Mouse (Mus musculus): ENCODE measurements around the gene Triap1. TPM values are rescaled to one million over a fixed set of nuclear protein-coding genes. Genes with fewer than 3 reads are reported as not detected.
A peak's percentile ranks its signal among the peaks of the same experiment; 100 is the strongest.

The Triap1 gene
- polyA plus RNA-seq, 1 experiment from 2014 or later: 54.5 TPM

DNA sequence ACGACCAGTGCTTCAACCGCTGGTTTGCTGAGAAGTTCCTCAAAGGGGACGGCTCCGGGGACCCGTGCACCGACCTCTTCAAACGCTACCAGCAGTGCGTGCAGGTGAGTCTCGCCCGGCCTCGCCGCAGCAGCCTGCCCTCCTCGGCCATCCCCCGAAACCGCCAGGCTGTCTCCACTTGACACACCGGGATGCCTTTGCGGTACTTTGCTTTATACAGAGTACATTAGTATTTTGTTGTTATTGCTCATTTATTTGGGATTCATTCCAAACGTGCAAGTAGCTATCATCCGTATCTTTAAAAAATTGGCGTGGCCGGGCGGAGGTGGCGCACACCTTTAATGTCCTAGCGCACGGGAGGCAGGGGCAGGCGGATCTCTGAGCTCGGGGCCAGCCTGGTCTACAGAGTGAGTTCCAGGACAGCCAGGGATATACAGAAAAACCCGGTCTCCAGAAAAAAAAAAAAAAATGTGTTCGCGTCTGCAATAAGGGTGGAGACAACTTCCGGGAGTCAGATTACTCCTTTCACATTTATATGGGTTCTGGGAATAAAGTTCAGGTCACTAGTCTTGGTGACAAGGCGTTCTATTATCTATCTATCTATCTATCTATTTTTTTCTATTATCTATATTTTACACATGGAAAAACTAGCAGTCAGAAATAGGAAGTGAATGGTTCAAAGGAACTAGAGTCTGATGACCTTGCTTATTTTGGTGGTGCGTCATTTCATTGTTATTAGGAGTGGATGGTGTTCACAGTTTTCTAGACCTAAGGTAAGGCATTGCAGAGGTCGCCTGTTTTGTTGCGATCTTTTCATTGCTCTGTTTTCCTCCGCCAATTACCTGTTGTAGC lies 515 bp downstream of the Triap1 start:
- H3K36me3 ChIP-seq (replicated peaks): peaks cover 53% of the 10 kb centered on the region
- no peaks in the 10 kb centered on the region for H3K9me3 ChIP-seq
- WGBS: 13% methylated on average over 36 of the region's 36 CpGs
- no peaks in the 10 kb centered on the region for H3K27me3 ChIP-seq
- peak overlapping the region; percentile 87 for H3K4me3 ChIP-seq (replicated peaks)
- H3K9ac ChIP-seq: peak overlapping the region; percentile 87
- peaks cover 24% of the 10 kb centered on the region for H3K4me1 ChIP-seq
- ATAC-seq (ENCODE audit: low FRiP score): peak; percentile 72; the same call in 1 of the 2 replicates
- H3K4me2 ChIP-seq: peak overlapping the region; percentile 73
- peak overlapping the region; percentile 80 for H3K27ac ChIP-seq

DNA sequence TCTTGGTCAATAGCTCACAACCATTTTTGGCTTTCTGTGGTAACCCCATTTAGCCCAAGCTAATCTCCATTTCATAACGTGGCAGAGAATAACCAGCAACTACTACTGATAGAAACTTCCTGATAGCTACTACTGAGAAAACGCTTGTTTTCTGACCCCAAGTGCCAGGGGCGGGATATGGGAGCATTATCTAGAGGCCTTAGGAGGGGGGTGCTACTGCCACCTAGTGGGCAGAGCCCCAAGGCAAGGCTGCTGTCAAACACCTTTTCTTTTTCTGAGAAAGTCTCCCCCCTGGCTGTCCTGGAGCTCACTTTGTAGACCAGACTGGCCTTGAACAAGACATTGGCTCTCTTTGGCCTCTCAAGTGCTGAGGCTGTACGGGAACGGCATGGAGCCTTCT lies 6.5 kb downstream of the Triap1 start:
- Histone ChIP-seq H3K27me3 (no peaks in the 10 kb centered on the region), H3K36me3 (replicated peaks) (peaks cover 40% of the 10 kb centered on the region), H3K9me3 (no peaks in the 10 kb centered on the region), H3K4me1 (peaks cover 22% of the 10 kb centered on the region), H3K27ac (no peak overlapping the region), H3K4me3 (replicated peaks) (peak overlapping the region; percentile 96), H3K9ac (0 out of 2 replicates have a peak overlapping the region, but pooled peaks have one; percentile 22), H3K4me2 (peak overlapping the region; percentile 97)
- peak; percentile 18; the same call in 1 of the 2 replicates for ATAC-seq (ENCODE audit: low FRiP score)
- WGBS: 4% methylated on average over 5 of the region's 5 CpGs

DNA sequence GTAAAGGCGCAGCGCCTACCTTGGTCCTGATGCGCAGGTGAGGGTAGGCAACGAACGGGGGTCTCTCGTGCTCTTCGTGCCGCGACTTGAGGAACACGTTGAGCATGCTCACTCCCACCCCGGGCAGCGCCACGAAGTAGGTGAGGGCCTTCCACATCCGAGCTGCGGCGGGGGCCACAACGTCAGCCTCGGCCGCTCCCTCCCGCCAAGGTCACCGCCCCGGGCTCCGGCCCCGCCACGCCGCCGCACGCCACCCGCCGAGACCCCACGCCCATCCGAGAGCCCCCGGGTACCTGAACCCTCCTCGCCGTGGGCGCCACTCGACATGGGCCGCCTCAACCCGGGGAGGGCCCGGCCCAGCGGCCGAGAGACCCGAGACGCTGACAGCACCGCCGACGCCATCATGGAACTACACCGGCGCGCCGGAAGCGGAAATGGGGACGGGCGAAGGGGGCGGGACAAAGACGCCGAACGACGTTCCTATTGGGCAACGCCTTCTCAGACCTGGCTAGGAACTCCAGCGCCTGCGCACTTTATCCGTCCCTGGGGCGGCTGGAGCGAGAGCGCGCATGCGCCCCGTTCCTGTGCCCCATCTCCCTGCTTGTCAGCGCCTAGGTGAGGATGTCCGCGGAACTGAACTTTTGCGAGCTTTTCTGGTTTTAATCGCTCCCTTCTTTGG lies 7.7 kb downstream of the Triap1 start, which contains the start of gene Cox6a1:
TSS of gene Cox6a1 (minus strand) at position 436 of the 679 bp plus-strand sequence.
- peak; percentile 94 for ATAC-seq (ENCODE audit: low FRiP score)

DNA sequence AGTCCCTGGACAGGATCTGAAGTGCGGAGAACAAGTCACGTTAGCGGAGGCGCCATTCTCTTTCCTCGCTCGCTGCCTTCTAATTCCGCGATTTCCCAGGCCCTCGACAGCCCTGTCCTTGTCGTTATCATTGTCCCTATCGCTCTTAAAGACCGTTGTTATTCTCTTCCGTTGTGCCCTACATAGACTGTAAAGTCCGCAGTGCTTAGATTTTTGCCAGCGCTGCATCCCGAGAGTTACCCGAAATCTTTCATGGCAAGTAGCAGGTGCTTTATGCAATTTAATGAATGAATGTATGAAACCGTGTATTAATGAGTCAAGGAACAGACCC lies 8.2 kb downstream of the Triap1 start:
- Histone ChIP-seq H3K36me3 (replicated peaks) (peaks cover 24% of the 10 kb centered on the region), H3K9ac (peak overlapping the region; percentile 92), H3K9me3 (no peaks in the 10 kb centered on the region), H3K4me1 (peaks cover 19% of the 10 kb centered on the region), H3K4me2 (peak overlapping the region; percentile 97), H3K4me3 (replicated peaks) (peak overlapping the region; percentile 96), H3K27ac (peak overlapping the region; percentile 86), H3K27me3 (no peaks in the 10 kb centered on the region)
- WGBS: under 1% methylated on average over 18 of the region's 18 CpGs
- peak; percentile 54 for ATAC-seq (ENCODE audit: low FRiP score)

More for the DNA sequence above, 7.7 kb downstream of the Triap1 start, which contains the start of gene Cox6a1:
- Histone ChIP-seq H3K4me1 (peaks cover 19% of the 10 kb centered on the region), H3K9ac (peak within 1 kb of the TSS; percentile 92), H3K4me3 (replicated peaks) (peak within 1 kb of the TSS; percentile 96), H3K27me3 (no peaks in the 10 kb centered on the region), H3K27ac (peak within 1 kb of the TSS; percentile 86), H3K36me3 (replicated peaks) (peaks cover 29% of the 10 kb centered on the region), H3K9me3 (no peaks in the 10 kb centered on the region), H3K4me2 (peak within 1 kb of the TSS; percentile 97)
- WGBS: under 1% methylated on average over 64 of the region's 74 CpGs

- Histone ChIP-seq H3K27ac (no peak overlapping the region), H3K4me2 (no peak overlapping the region), H3K9ac (no peak overlapping the region), H3K4me1 (peaks cover 21% of the 10 kb centered on the region), H3K27me3 (no peaks in the 10 kb centered on the region), H3K4me3 (replicated peaks) (no peak overlapping the region), H3K9me3 (no peaks in the 10 kb centered on the region), H3K36me3 (replicated peaks) (peaks cover 3% of the 10 kb centered on the region)
- ATAC-seq (ENCODE audit: low FRiP score): no peak
- 80% methylated on average over 5 of the region's 5 CpGs for WGBS
Observed at GRCm38 (mm10) chr5:115351348-115351747, 10.3 kb downstream of the Triap1 start.

DNA sequence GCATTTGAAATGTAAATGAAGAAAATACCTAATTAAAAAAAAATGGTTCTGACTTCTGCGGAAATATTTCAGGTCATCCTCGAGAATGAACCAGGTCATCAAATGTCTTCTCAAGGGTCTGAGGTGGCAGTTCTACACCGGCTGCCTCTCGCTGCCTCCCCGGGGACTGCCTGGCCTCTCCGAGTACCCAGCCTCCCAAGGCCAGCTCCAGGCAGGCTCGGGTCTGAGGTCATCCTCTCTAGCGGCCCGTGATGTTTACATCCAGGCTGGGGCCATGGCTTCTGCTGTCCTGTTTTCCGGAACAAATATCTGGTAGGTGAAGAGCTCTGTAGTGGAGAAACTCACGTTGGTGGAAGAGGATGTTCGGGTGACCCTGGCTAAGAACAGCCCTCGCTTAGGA lies 14.0 kb downstream of the Triap1 start:
- no peak overlapping the region for H3K4me2 ChIP-seq
- H3K4me1 ChIP-seq: peaks cover 10% of the 10 kb centered on the region; the same call in 1 of the 2 replicates
- H3K27ac ChIP-seq: no peak overlapping the region
- H3K4me3 ChIP-seq (replicated peaks): no peak overlapping the region
- no peak overlapping the region for H3K9ac ChIP-seq
- WGBS: 71% methylated on average over 13 of the region's 13 CpGs
- no peaks in the 10 kb centered on the region for H3K36me3 ChIP-seq (replicated peaks)
- H3K9me3 ChIP-seq: no peaks in the 10 kb centered on the region
- H3K27me3 ChIP-seq: no peaks in the 10 kb centered on the region
- no peak for ATAC-seq (ENCODE audit: low FRiP score)

DNA sequence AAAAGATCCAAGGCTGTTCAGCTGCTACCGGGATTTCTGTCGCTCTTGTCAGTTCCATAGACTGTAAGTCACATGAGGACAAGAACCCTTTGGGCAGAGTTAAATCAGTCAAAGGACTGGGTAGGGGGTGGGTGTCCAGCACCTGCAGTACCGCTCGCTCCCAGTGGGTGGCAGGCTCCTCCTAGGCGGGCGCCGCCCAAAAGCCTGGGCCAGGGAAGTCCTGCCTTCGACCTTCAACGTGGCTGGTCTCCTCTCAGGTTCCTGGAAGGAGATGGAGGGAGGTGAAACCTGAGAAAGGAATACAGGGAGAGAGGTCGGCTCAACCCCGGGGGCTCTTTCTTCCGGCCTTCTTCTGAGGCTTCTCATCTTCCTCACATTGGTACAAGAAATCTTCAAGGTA lies 17.8 kb downstream of the Triap1 start:
- peaks cover 26% of the 10 kb centered on the region for H3K4me1 ChIP-seq
- ATAC-seq (ENCODE audit: low FRiP score): peak; percentile 58; the same call in 1 of the 2 replicates

GRCm38 (mm10) chr5:115359438-115359837 lies 18.4 kb downstream of the Triap1 start:
- Histone ChIP-seq H3K4me2 (no peak overlapping the region), H3K4me3 (replicated peaks) (no peak overlapping the region), H3K9ac (no peak overlapping the region), H3K4me1 (peaks cover 26% of the 10 kb centered on the region), H3K36me3 (replicated peaks) (no peaks in the 10 kb centered on the region), H3K27me3 (no peaks in the 10 kb centered on the region), H3K9me3 (no peaks in the 10 kb centered on the region), H3K27ac (0 out of 2 replicates have a peak overlapping the region, but pooled peaks have one; percentile 31)
- WGBS: 90% methylated on average over 8 of the region's 8 CpGs
- ATAC-seq (ENCODE audit: low FRiP score): no peak

More for the DNA sequence above, 17.8 kb downstream of the Triap1 start:
- peak overlapping the region; percentile 31; the same call in 1 of the 2 replicates for H3K27ac ChIP-seq
- 2% methylated on average over 12 of the region's 12 CpGs for WGBS
- no peaks in the 10 kb centered on the region for H3K9me3 ChIP-seq
- H3K4me2 ChIP-seq: no peak overlapping the region
- no peak overlapping the region for H3K9ac ChIP-seq
- H3K36me3 ChIP-seq (replicated peaks): no peaks in the 10 kb centered on the region
- no peaks in the 10 kb centered on the region for H3K27me3 ChIP-seq
- no peak overlapping the region for H3K4me3 ChIP-seq (replicated peaks)

- H3K27me3 ChIP-seq: no peaks in the 10 kb centered on the region
- H3K27ac ChIP-seq: no peak overlapping the region
- no peak overlapping the region for H3K4me3 ChIP-seq (replicated peaks)
- WGBS: 71% methylated on average over 5 of the region's 5 CpGs
- ATAC-seq (ENCODE audit: low FRiP score): no peak
- H3K9ac ChIP-seq: 0 out of 2 replicates have a peak overlapping the region, but pooled peaks have one; percentile 22
- H3K9me3 ChIP-seq: no peaks in the 10 kb centered on the region
- peaks cover 26% of the 10 kb centered on the region for H3K4me1 ChIP-seq
- H3K4me2 ChIP-seq: no peak overlapping the region
- H3K36me3 ChIP-seq (replicated peaks): no peaks in the 10 kb centered on the region
Observed at GRCm38 (mm10) chr5:115359851-115360372, 18.9 kb downstream of the Triap1 start.

GRCm38 (mm10) chr5:115362216-115362615 lies 21.2 kb downstream of the Triap1 start:
- Histone ChIP-seq H3K4me3 (replicated peaks) (no peak overlapping the region), H3K4me2 (no peak overlapping the region), H3K4me1 (peaks cover 27% of the 10 kb centered on the region), H3K9me3 (no peaks in the 10 kb centered on the region), H3K9ac (no peak overlapping the region), H3K27me3 (no peaks in the 10 kb centered on the region), H3K36me3 (replicated peaks) (no peaks in the 10 kb centered on the region), H3K27ac (no peak overlapping the region)
- 40% methylated on average over 6 of the region's 7 CpGs for WGBS
- no peak for ATAC-seq (ENCODE audit: low FRiP score)

DNA sequence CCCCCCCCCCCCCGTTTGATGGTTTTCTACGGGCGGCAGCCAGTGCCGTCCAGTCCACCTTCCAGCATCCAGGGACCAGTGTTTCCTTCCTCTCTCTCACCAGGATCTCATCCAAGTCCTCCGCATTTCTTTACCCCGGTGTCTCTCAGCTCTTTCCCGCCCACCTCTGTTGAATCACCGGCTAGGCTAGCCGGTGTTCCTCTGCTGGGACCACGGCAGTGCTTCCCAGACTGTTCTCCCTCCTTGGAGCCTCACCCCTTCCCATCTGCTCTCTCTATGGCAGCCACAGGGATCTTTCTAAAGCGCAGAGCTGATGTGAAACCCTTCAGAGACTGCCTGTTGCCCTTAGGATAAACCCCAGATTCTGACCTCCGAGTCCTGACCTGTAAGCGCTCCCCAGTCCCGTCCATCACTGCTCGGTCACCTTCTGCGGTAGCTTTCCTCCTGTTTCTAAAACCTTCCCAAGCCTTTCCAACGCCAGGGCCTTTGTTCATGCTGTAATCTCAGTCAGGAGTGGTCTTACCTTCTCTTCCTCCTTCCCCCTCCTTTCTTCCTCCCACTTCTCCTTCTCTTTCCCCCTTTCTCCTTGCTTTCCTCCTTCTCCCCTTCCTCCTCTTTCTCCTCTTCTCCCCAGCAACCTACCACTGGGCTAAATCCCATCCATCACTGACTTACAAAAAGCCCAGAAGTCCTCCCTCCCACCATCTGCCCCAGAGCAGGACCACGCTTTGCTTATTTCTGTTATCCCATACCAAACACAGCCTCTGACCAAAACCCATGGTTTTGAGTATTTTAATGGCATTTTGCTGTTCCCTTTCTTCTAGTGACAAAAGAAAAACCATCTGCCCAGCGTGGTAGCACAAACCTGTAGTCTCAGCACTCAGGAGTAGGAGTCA lies 22.0 kb downstream of the Triap1 start:
- Histone ChIP-seq H3K9me3 (no peaks in the 10 kb centered on the region), H3K27ac (peak overlapping the region; percentile 47), H3K27me3 (no peaks in the 10 kb centered on the region), H3K36me3 (replicated peaks) (no peaks in the 10 kb centered on the region), H3K4me1 (peaks cover 27% of the 10 kb centered on the region), H3K9ac (no peak overlapping the region), H3K4me3 (replicated peaks) (no peak overlapping the region), H3K4me2 (peak overlapping the region; percentile 8; the same call in 1 of the 2 replicates)
- ATAC-seq (ENCODE audit: low FRiP score): no peak
- 20% methylated on average over 19 of the region's 19 CpGs for WGBS
